Mouse (Mus musculus) forebrain, embryonic 16.5 days (tissue): ENCODE measurements at regions not wholly inside any gene's neighbourhood (a gene's known extent, or its start where the extent isn't known, plus 50 kb on each side); places are given as distances from the start of the nearest gene placed in this dataset.
A peak's percentile ranks its signal among the peaks of the same experiment; 100 is the strongest.

ENCODE experiments used
- ATAC-seq: fragments of 200-750 bp; cut with Nextera tagmentation; 2 replicates; pipeline ENCODE4 v1.8.0; 2017; ENCODE audit warnings: mild to moderate bottlenecking, moderate library complexity
- H3K27ac ChIP-seq: fragments of 300-500 bp; sonication (generic); 2 replicates; pipeline ENCODE4 v1.5.1; 2014; ENCODE audit warnings: low read length, control low read depth
- H3K27me3 ChIP-seq: fragments of 300-500 bp; sonication (generic); replicated peaks from 2 replicates; pipeline ENCODE4 v1.6.1; 2014; ENCODE audit warnings: low read length; ENCODE audit not compliant: control insufficient read depth, insufficient read depth
- H3K36me3 ChIP-seq: fragments of 300-500 bp; sonication (generic); 2 replicates; pipeline ENCODE4 v1.6.1; 2014; ENCODE audit not compliant: control insufficient read depth, insufficient read depth
- H3K4me1 ChIP-seq: fragments of 300-500 bp; sonication (generic); replicated peaks from 2 replicates; pipeline ENCODE4 v1.6.1; 2014; ENCODE audit warnings: low read length; ENCODE audit not compliant: control insufficient read depth, insufficient read depth
- H3K4me2 ChIP-seq: fragments of 300-500 bp; sonication (generic); 2 replicates; pipeline ENCODE4 v1.6.1; 2014; ENCODE audit warnings: mild to moderate bottlenecking, low read length, control low read depth
- H3K4me3 ChIP-seq: fragments of 300-500 bp; sonication (generic); replicated peaks from 2 replicates; pipeline ENCODE4 v1.5.1; 2014; ENCODE audit warnings: mild to moderate bottlenecking, low read length, control low read depth
- H3K9ac ChIP-seq: fragments of 300-500 bp; sonication (generic); replicated peaks from 2 replicates; pipeline ENCODE4 v1.6.1; 2014; ENCODE audit warnings: low read depth, low read length, control low read depth
- H3K9me3 ChIP-seq: fragments of 300-500 bp; sonication (generic); 2 replicates; pipeline ENCODE4 v1.6.1; 2016; ENCODE audit warnings: low read length; ENCODE audit not compliant: control insufficient read depth
- WGBS: fragments of 180-500 bp; shearing (Covaris S2); extraction: QIAGEN DNeasy Blood & Tissue Kit; methylation state at CpG from one replicate; pipeline ENCODE4 v1.1.7; 2014; 5-methylcytosine and 5-hydroxymethylcytosine counted together

- H3K4me3 ChIP-seq: no peak overlapping the region
- no peak for ATAC-seq
- no peak overlapping the region for H3K9ac ChIP-seq
- no peaks in the 10 kb centered on the region for H3K27me3 ChIP-seq
- WGBS: 81% methylated on average over 1 of the region's 1 CpGs
- no peaks in the 10 kb centered on the region for H3K36me3 ChIP-seq
- no peak overlapping the region for H3K4me2 ChIP-seq
- no peaks in the 10 kb centered on the region for H3K9me3 ChIP-seq
- H3K27ac ChIP-seq: no peak overlapping the region
- no peaks in the 10 kb centered on the region for H3K4me1 ChIP-seq
Measured at GRCm38 (mm10) chr2:8628007-8628406, 1118.6 kb upstream of the Celf2 start.

GRCm38 (mm10) chr2:8628485-8629208 is 1119.3 kb upstream of the Celf2 start:
- H3K4me3 ChIP-seq: no peak overlapping the region
- 89% methylated on average over 2 of the region's 2 CpGs for WGBS
- H3K27ac ChIP-seq: no peak overlapping the region
- no peaks in the 10 kb centered on the region for H3K36me3 ChIP-seq
- H3K9ac ChIP-seq: no peak overlapping the region
- no peaks in the 10 kb centered on the region for H3K9me3 ChIP-seq
- no peak for ATAC-seq
- H3K4me1 ChIP-seq: no peaks in the 10 kb centered on the region
- no peak overlapping the region for H3K4me2 ChIP-seq
- no peaks in the 10 kb centered on the region for H3K27me3 ChIP-seq

GRCm38 (mm10) chr2:8638082-8638481 is 1128.7 kb upstream of the Celf2 start:
- no peaks in the 10 kb centered on the region for H3K27me3 ChIP-seq
- H3K9me3 ChIP-seq: no peaks in the 10 kb centered on the region
- H3K27ac ChIP-seq: no peak overlapping the region
- no peak overlapping the region for H3K4me2 ChIP-seq
- peaks cover 2% of the 10 kb centered on the region; the same call in 1 of the 2 replicates for H3K4me1 ChIP-seq
- H3K36me3 ChIP-seq: no peaks in the 10 kb centered on the region
- WGBS: 38% methylated on average over 7 of the region's 7 CpGs
- H3K9ac ChIP-seq: no peak overlapping the region
- ATAC-seq: no peak
- no peak overlapping the region for H3K4me3 ChIP-seq

- no peak overlapping the region for H3K27ac ChIP-seq
- no peak overlapping the region for H3K4me2 ChIP-seq
- H3K36me3 ChIP-seq: no peaks in the 10 kb centered on the region
- H3K9me3 ChIP-seq: no peaks in the 10 kb centered on the region
- peaks cover 2% of the 10 kb centered on the region; the same call in 1 of the 2 replicates for H3K4me1 ChIP-seq
- H3K27me3 ChIP-seq: no peaks in the 10 kb centered on the region
- H3K4me3 ChIP-seq: no peak overlapping the region
- ATAC-seq: no peak
- H3K9ac ChIP-seq: no peak overlapping the region
- 73% methylated on average over 3 of the region's 3 CpGs for WGBS
Measured at GRCm38 (mm10) chr2:8639282-8639681, 1129.9 kb upstream of the Celf2 start.

- H3K36me3 ChIP-seq: no peaks in the 10 kb centered on the region
- H3K27ac ChIP-seq: no peak overlapping the region
- H3K4me1 ChIP-seq: no peaks in the 10 kb centered on the region
- no peak overlapping the region for H3K4me3 ChIP-seq
- 18% methylated on average over 1 of the region's 1 CpGs for WGBS
- peak; percentile 43; the same call in 1 of the 2 replicates for ATAC-seq
- no peak overlapping the region for H3K4me2 ChIP-seq
- no peaks in the 10 kb centered on the region for H3K9me3 ChIP-seq
- H3K9ac ChIP-seq: no peak overlapping the region
- no peaks in the 10 kb centered on the region for H3K27me3 ChIP-seq
Measured at GRCm38 (mm10) chr2:8645463-8645862, 1136.1 kb upstream of the Celf2 start.

- Histone ChIP-seq H3K36me3 (no peaks in the 10 kb centered on the region), H3K9me3 (no peaks in the 10 kb centered on the region), H3K27ac (no peak overlapping the region), H3K4me2 (no peak overlapping the region), H3K27me3 (no peaks in the 10 kb centered on the region), H3K4me3 (no peak overlapping the region), H3K4me1 (no peaks in the 10 kb centered on the region), H3K9ac (no peak overlapping the region)
- WGBS: 86% methylated on average over 7 of the region's 7 CpGs
- no peak for ATAC-seq
Measured at GRCm38 (mm10) chr2:8660544-8660943, 1151.2 kb upstream of the Celf2 start.

GRCm38 (mm10) chr2:8673751-8674378 is 1164.5 kb upstream of the Celf2 start:
- ATAC-seq: peak; percentile 82
- Histone ChIP-seq H3K4me2 (peak overlapping the region; percentile 38; the same call in 1 of the 2 replicates), H3K4me1 (no peaks in the 10 kb centered on the region), H3K27ac (no peak overlapping the region), H3K9ac (no peak overlapping the region), H3K4me3 (no peak overlapping the region), H3K9me3 (no peaks in the 10 kb centered on the region), H3K36me3 (no peaks in the 10 kb centered on the region), H3K27me3 (no peaks in the 10 kb centered on the region)
- WGBS: 12% methylated on average over 10 of the region's 10 CpGs

GRCm38 (mm10) chr2:8675537-8675936 is 1166.2 kb upstream of the Celf2 start:
- Histone ChIP-seq H3K9me3 (no peaks in the 10 kb centered on the region), H3K4me1 (no peaks in the 10 kb centered on the region), H3K9ac (no peak overlapping the region), H3K4me2 (no peak overlapping the region), H3K4me3 (no peak overlapping the region), H3K27ac (no peak overlapping the region), H3K27me3 (no peaks in the 10 kb centered on the region), H3K36me3 (no peaks in the 10 kb centered on the region)
- WGBS: 69% methylated on average over 4 of the region's 4 CpGs
- ATAC-seq: no peak

GRCm38 (mm10) chr2:8676546-8676945 is 1167.2 kb upstream of the Celf2 start:
- Histone ChIP-seq H3K4me1 (no peaks in the 10 kb centered on the region), H3K9ac (no peak overlapping the region), H3K36me3 (no peaks in the 10 kb centered on the region), H3K27me3 (no peaks in the 10 kb centered on the region), H3K9me3 (no peaks in the 10 kb centered on the region), H3K27ac (no peak overlapping the region), H3K4me3 (no peak overlapping the region), H3K4me2 (no peak overlapping the region)
- WGBS: 10% methylated on average over 4 of the region's 4 CpGs
- no peak for ATAC-seq
